Mouse (Mus musculus) neural tube, embryonic 14.5 days (tissue): ENCODE results near the gene C8a. TPM values are rescaled to one million over a fixed set of nuclear protein-coding genes. Genes with fewer than 3 reads are reported as not detected.

Experiments
- ATAC-seq: fragments of 200-750 bp; cut with Nextera tagmentation; 2 replicates; pipeline ENCODE4 v1.8.0; 2017; ENCODE audit warnings: low read depth, mild to moderate bottlenecking, moderate TSS enrichment, moderate library complexity
- H3K27ac ChIP-seq: fragments of 300-500 bp; sonication (generic); 2 replicates; pipeline ENCODE4 v1.5.1; 2014; ENCODE audit warnings: low read depth, mild to moderate bottlenecking, control low read depth, low read length, moderate library complexity, mixed read lengths
- H3K27me3 ChIP-seq: fragments of 300-500 bp; sonication (generic); 2 replicates; pipeline ENCODE4 v1.6.1; 2014; ENCODE audit warnings: low read length; ENCODE audit not compliant: control insufficient read depth, insufficient read depth
- H3K36me3 ChIP-seq: fragments of 300-500 bp; sonication (generic); 2 replicates; pipeline ENCODE4 v1.6.1; 2014; ENCODE audit warnings: low read length, mixed read lengths; ENCODE audit not compliant: control insufficient read depth, insufficient read depth
- H3K4me1 ChIP-seq: fragments of 300-500 bp; sonication (generic); 2 replicates; pipeline ENCODE4 v1.6.1; 2014; ENCODE audit warnings: low read length; ENCODE audit not compliant: control insufficient read depth, insufficient read depth
- H3K4me2 ChIP-seq: fragments of 300-500 bp; sonication (generic); 2 replicates; pipeline ENCODE4 v1.6.1; 2014; ENCODE audit warnings: mild to moderate bottlenecking, low read depth, low read length, control low read depth
- H3K4me3 ChIP-seq: fragments of 300-500 bp; sonication (generic); 2 replicates; pipeline ENCODE4 v1.5.1; 2014; ENCODE audit warnings: low read depth, low read length, control low read depth, mixed read lengths
- H3K9ac ChIP-seq: fragments of 300-500 bp; sonication (generic); replicated peaks from 2 replicates; pipeline ENCODE4 v1.6.1; 2014; ENCODE audit warnings: low read depth, mild to moderate bottlenecking, control low read depth, low read length, mixed read lengths
- H3K9me3 ChIP-seq: fragments of 300-500 bp; sonication (generic); 2 replicates; pipeline ENCODE4 v1.6.1; 2016; ENCODE audit warnings: low read length; ENCODE audit not compliant: control insufficient read depth
- WGBS: fragments of 180-500 bp; shearing (Covaris S2); extraction: QIAGEN DNeasy Blood & Tissue Kit; methylation state at CpG from one replicate; pipeline ENCODE4 v1.1.7; 2014; 5-methylcytosine and 5-hydroxymethylcytosine counted together
- polyA plus RNA-seq: library from polyadenylated mRNA; unstranded; fragments of >200 nt; fragmentation: Nextera tagmentation; extraction: Ambion mirVana; gene quantifications from 2 replicates; pipeline ENCODE4 v1.2.1, GENCODE M21; 2014

Gene C8a
- polyA plus RNA-seq, 1 experiment from 2014 or later = not detected

- WGBS = 77% methylated on average over 4 of the region's 4 CpGs
- Histone ChIP-seq H3K36me3 (no peaks in the 10 kb centered on the region), H3K4me1 (no peaks in the 10 kb centered on the region), H3K9ac (no peak overlapping the region), H3K4me2 (no peak overlapping the region), H3K27ac (no peak overlapping the region), H3K4me3 (no peak overlapping the region), H3K9me3 (no peaks in the 10 kb centered on the region), H3K27me3 (no peaks in the 10 kb centered on the region)
- ATAC-seq = no peak
These were observed 52.5 kb downstream of the C8a start for GRCm38 (mm10) chr4:104823597-104824101.

GRCm38 (mm10) chr4:104819891-104820290 is 56.3 kb downstream of the C8a start:
- no peak overlapping the region for H3K27ac ChIP-seq
- no peaks in the 10 kb centered on the region for H3K36me3 ChIP-seq
- no peak for ATAC-seq
- no peak overlapping the region for H3K4me2 ChIP-seq
- no peak overlapping the region for H3K9ac ChIP-seq
- no peaks in the 10 kb centered on the region for H3K9me3 ChIP-seq
- H3K4me1 ChIP-seq = no peaks in the 10 kb centered on the region
- no peaks in the 10 kb centered on the region for H3K27me3 ChIP-seq
- no peak overlapping the region for H3K4me3 ChIP-seq
- WGBS = 77% methylated on average over 4 of the region's 4 CpGs

- Histone ChIP-seq H3K4me3 (no peak overlapping the region), H3K9me3 (no peaks in the 10 kb centered on the region), H3K4me2 (no peak overlapping the region), H3K9ac (no peak overlapping the region), H3K4me1 (no peaks in the 10 kb centered on the region), H3K27ac (no peak overlapping the region), H3K36me3 (no peaks in the 10 kb centered on the region), H3K27me3 (no peaks in the 10 kb centered on the region)
- WGBS = 76% methylated on average over 4 of the region's 4 CpGs
- no peak for ATAC-seq
These were observed 57.2 kb downstream of the C8a start for GRCm38 (mm10) chr4:104818986-104819385.

GRCm38 (mm10) chr4:104817509-104817908 is 58.7 kb downstream of the C8a start:
- Histone ChIP-seq H3K27ac (no peak overlapping the region), H3K9me3 (no peaks in the 10 kb centered on the region), H3K36me3 (no peaks in the 10 kb centered on the region), H3K4me1 (no peaks in the 10 kb centered on the region), H3K4me3 (no peak overlapping the region), H3K27me3 (no peaks in the 10 kb centered on the region), H3K9ac (no peak overlapping the region), H3K4me2 (no peak overlapping the region)
- no peak for ATAC-seq
- 62% methylated on average over 2 of the region's 2 CpGs for WGBS

GRCm38 (mm10) chr4:104816519-104817232 is 59.5 kb downstream of the C8a start:
- H3K4me3 ChIP-seq = no peak overlapping the region
- no peak overlapping the region for H3K9ac ChIP-seq
- no peaks in the 10 kb centered on the region for H3K27me3 ChIP-seq
- no peak for ATAC-seq
- no peaks in the 10 kb centered on the region for H3K9me3 ChIP-seq
- no peaks in the 10 kb centered on the region for H3K36me3 ChIP-seq
- H3K4me2 ChIP-seq = no peak overlapping the region
- WGBS = 87% methylated on average over 4 of the region's 4 CpGs
- no peaks in the 10 kb centered on the region for H3K4me1 ChIP-seq
- H3K27ac ChIP-seq = no peak overlapping the region

GRCm38 (mm10) chr4:104813617-104814016 is 62.6 kb downstream of the C8a start:
- Histone ChIP-seq H3K9me3 (no peaks in the 10 kb centered on the region), H3K4me3 (no peak overlapping the region), H3K9ac (no peak overlapping the region), H3K4me1 (no peaks in the 10 kb centered on the region), H3K27me3 (no peaks in the 10 kb centered on the region), H3K4me2 (no peak overlapping the region), H3K36me3 (no peaks in the 10 kb centered on the region), H3K27ac (no peak overlapping the region)
- WGBS = 72% methylated on average over 2 of the region's 2 CpGs
- no peak for ATAC-seq

GRCm38 (mm10) chr4:104810710-104811286 is 65.4 kb downstream of the C8a start:
- peak; percentile 64; the same call in 1 of the 2 replicates for ATAC-seq
- Histone ChIP-seq H3K4me1 (no peaks in the 10 kb centered on the region), H3K4me3 (no peak overlapping the region), H3K27ac (no peak overlapping the region), H3K9ac (no peak overlapping the region), H3K4me2 (no peak overlapping the region), H3K36me3 (no peaks in the 10 kb centered on the region), H3K27me3 (no peaks in the 10 kb centered on the region), H3K9me3 (no peaks in the 10 kb centered on the region)
- WGBS = 56% methylated on average over 10 of the region's 10 CpGs

- H3K4me2 ChIP-seq = no peak overlapping the region
- ATAC-seq = peak; percentile 81
- H3K4me3 ChIP-seq = no peak overlapping the region
- 0 out of 2 replicates have a peak, but pooled peaks cover 2% of the 10 kb centered on the region for H3K4me1 ChIP-seq
- H3K27ac ChIP-seq = no peak overlapping the region
- WGBS = 44% methylated on average over 19 of the region's 19 CpGs
- no peaks in the 10 kb centered on the region for H3K9me3 ChIP-seq
- H3K9ac ChIP-seq = no peak overlapping the region
- no peaks in the 10 kb centered on the region for H3K27me3 ChIP-seq
- H3K36me3 ChIP-seq = no peaks in the 10 kb centered on the region
These were observed 70.6 kb downstream of the C8a start for GRCm38 (mm10) chr4:104805414-104806257.

- Histone ChIP-seq H3K27me3 (no peaks in the 10 kb centered on the region), H3K4me3 (no peak overlapping the region), H3K27ac (no peak overlapping the region), H3K4me2 (no peak overlapping the region), H3K4me1 (0 out of 2 replicates have a peak, but pooled peaks cover 2% of the 10 kb centered on the region), H3K9ac (no peak overlapping the region), H3K9me3 (no peaks in the 10 kb centered on the region), H3K36me3 (no peaks in the 10 kb centered on the region)
- ATAC-seq = no peak
- WGBS = 88% methylated on average over 4 of the region's 4 CpGs
These were observed 72.1 kb downstream of the C8a start for GRCm38 (mm10) chr4:104804100-104804499.
